Mouse (Mus musculus) forebrain, embryonic 15.5 days (tissue): ENCODE results near the gene Kazn. TPM values are rescaled to one million over a fixed set of nuclear protein-coding genes. Genes with fewer than 3 reads are reported as not detected.

Source experiments
- ATAC-seq: fragments of 200-750 bp; cut with Nextera tagmentation; replicated peaks from 2 replicates; pipeline ENCODE4 v1.8.0; 2017; ENCODE audit warnings: mild to moderate bottlenecking, moderate TSS enrichment, moderate library complexity
- H3K27ac ChIP-seq: fragments of 300-500 bp; sonication (generic); replicated peaks from 2 replicates; pipeline ENCODE4 v1.5.1; 2015; ENCODE audit warnings: mild to moderate bottlenecking, inconsistent platforms
- H3K27me3 ChIP-seq: fragments of 300-500 bp; sonication (generic); 2 replicates; pipeline ENCODE4 v1.6.1; 2015; ENCODE audit warnings: inconsistent platforms
- H3K36me3 ChIP-seq: fragments of 300-500 bp; sonication (generic); 2 replicates; pipeline ENCODE4 v1.6.1; 2015; ENCODE audit warnings: mild to moderate bottlenecking, inconsistent platforms
- H3K4me1 ChIP-seq: fragments of 300-500 bp; sonication (generic); 2 replicates; pipeline ENCODE4 v1.6.1; 2015; ENCODE audit warnings: inconsistent platforms
- H3K4me2 ChIP-seq: fragments of 300-500 bp; sonication (generic); replicated peaks from 2 replicates; pipeline ENCODE4 v1.6.1; 2015; ENCODE audit warnings: mild to moderate bottlenecking, inconsistent platforms
- H3K4me3 ChIP-seq: fragments of 300-500 bp; sonication (generic); 2 replicates; pipeline ENCODE4 v1.5.1; 2015; ENCODE audit warnings: mild to moderate bottlenecking, inconsistent platforms
- H3K9ac ChIP-seq: fragments of 300-500 bp; sonication (generic); replicated peaks from 2 replicates; pipeline ENCODE4 v1.6.1; 2015; ENCODE audit warnings: mild to moderate bottlenecking, inconsistent platforms
- H3K9me3 ChIP-seq: fragments of 300-500 bp; sonication (generic); 2 replicates; pipeline ENCODE4 v1.6.1; 2016; ENCODE audit warnings: inconsistent platforms
- WGBS: fragments of 180-500 bp; shearing (Covaris S2); methylation state at CpG from one replicate; pipeline ENCODE4 v1.1.7; 2015; ENCODE audit warnings: mixed read lengths; 5-methylcytosine and 5-hydroxymethylcytosine counted together
- polyA plus RNA-seq: library from polyadenylated mRNA; unstranded; fragments of >200 nt; fragmentation: Nextera tagmentation; extraction: Ambion mirVana; gene quantifications from 2 replicates; pipeline ENCODE4 v1.2.1, GENCODE M21; 2015

Gene Kazn
- polyA plus RNA-seq, 1 experiment from 2014 or later: 25.6 TPM

GRCm38 (mm10) chr4:142238486-142239239, 538 bp downstream of the Kazn start:
- H3K4me1 ChIP-seq: peaks cover 28% of the 10 kb centered on the region
- H3K9ac ChIP-seq: peak overlapping the region; percentile 61
- no peaks in the 10 kb centered on the region for H3K36me3 ChIP-seq
- H3K9me3 ChIP-seq: no peaks in the 10 kb centered on the region
- peak overlapping the region; percentile 100 for H3K4me2 ChIP-seq
- ATAC-seq: peak; percentile 63
- no peaks in the 10 kb centered on the region for H3K27me3 ChIP-seq
- peak overlapping the region; percentile 66 for H3K4me3 ChIP-seq
- 0 out of 2 replicates have a peak overlapping the region, but pooled peaks have one; percentile 25 for H3K27ac ChIP-seq
- under 1% methylated on average over 67 of the region's 69 CpGs for WGBS

GRCm38 (mm10) chr4:142238041-142238440, 1.2 kb downstream of the Kazn start:
- no peaks in the 10 kb centered on the region for H3K36me3 ChIP-seq
- WGBS: 34% methylated on average over 14 of the region's 14 CpGs
- peak overlapping the region; percentile 100 for H3K4me2 ChIP-seq
- no peak overlapping the region for H3K27ac ChIP-seq
- no peaks in the 10 kb centered on the region for H3K27me3 ChIP-seq
- peak overlapping the region; percentile 66 for H3K4me3 ChIP-seq
- 0 out of 2 replicates have a peak overlapping the region, but pooled peaks have one; percentile 61 for H3K9ac ChIP-seq
- ATAC-seq: no peak
- H3K9me3 ChIP-seq: no peaks in the 10 kb centered on the region
- H3K4me1 ChIP-seq: peaks cover 28% of the 10 kb centered on the region

GRCm38 (mm10) chr4:142236681-142237080, 2.5 kb downstream of the Kazn start:
- Histone ChIP-seq H3K4me2 (no peak overlapping the region), H3K27ac (no peak overlapping the region), H3K9ac (no peak overlapping the region), H3K4me1 (peaks cover 28% of the 10 kb centered on the region), H3K27me3 (no peaks in the 10 kb centered on the region), H3K36me3 (no peaks in the 10 kb centered on the region), H3K4me3 (no peak overlapping the region), H3K9me3 (no peaks in the 10 kb centered on the region)
- 91% methylated on average over 4 of the region's 4 CpGs for WGBS
- ATAC-seq: no peak

GRCm38 (mm10) chr4:142235426-142235825, 3.8 kb downstream of the Kazn start:
- 83% methylated on average over 11 of the region's 11 CpGs for WGBS
- no peaks in the 10 kb centered on the region for H3K27me3 ChIP-seq

GRCm38 (mm10) chr4:142234828-142235227, 4.4 kb downstream of the Kazn start:
- H3K4me3 ChIP-seq: no peak overlapping the region
- 62% methylated on average over 9 of the region's 9 CpGs for WGBS
- no peak overlapping the region for H3K4me2 ChIP-seq

More at GRCm38 (mm10) chr4:142235426-142235825, 3.8 kb downstream of the Kazn start:
- Histone ChIP-seq H3K27ac (no peak overlapping the region), H3K9ac (no peak overlapping the region), H3K4me3 (no peak overlapping the region), H3K9me3 (no peaks in the 10 kb centered on the region), H3K36me3 (no peaks in the 10 kb centered on the region), H3K4me2 (no peak overlapping the region), H3K4me1 (peaks cover 28% of the 10 kb centered on the region)
- no peak for ATAC-seq

GRCm38 (mm10) chr4:142228821-142229575, 10.2 kb downstream of the Kazn start:
- WGBS: 33% methylated on average over 13 of the region's 13 CpGs
- Histone ChIP-seq H3K9me3 (no peaks in the 10 kb centered on the region), H3K4me3 (no peak overlapping the region), H3K9ac (no peak overlapping the region), H3K4me1 (peaks cover 7% of the 10 kb centered on the region), H3K4me2 (no peak overlapping the region), H3K27ac (no peak overlapping the region), H3K27me3 (no peaks in the 10 kb centered on the region), H3K36me3 (no peaks in the 10 kb centered on the region)
- no peak for ATAC-seq

More at GRCm38 (mm10) chr4:142234828-142235227, 4.4 kb downstream of the Kazn start:
- Histone ChIP-seq H3K4me1 (peaks cover 22% of the 10 kb centered on the region), H3K9me3 (no peaks in the 10 kb centered on the region), H3K36me3 (no peaks in the 10 kb centered on the region), H3K9ac (no peak overlapping the region), H3K27me3 (no peaks in the 10 kb centered on the region), H3K27ac (no peak overlapping the region)
- ATAC-seq: no peak

- no peaks in the 10 kb centered on the region for H3K36me3 ChIP-seq
- no peak overlapping the region for H3K4me2 ChIP-seq
- H3K27me3 ChIP-seq: no peaks in the 10 kb centered on the region
- 85% methylated on average over 9 of the region's 9 CpGs for WGBS
- H3K9ac ChIP-seq: no peak overlapping the region
- H3K4me3 ChIP-seq: no peak overlapping the region
- no peak for ATAC-seq
- H3K27ac ChIP-seq: no peak overlapping the region
- peaks cover 7% of the 10 kb centered on the region; the same call in 1 of the 2 replicates for H3K4me1 ChIP-seq
- H3K9me3 ChIP-seq: no peaks in the 10 kb centered on the region
Observed at GRCm38 (mm10) chr4:142223898-142224645, 15.1 kb downstream of the Kazn start.

- peak; percentile 35; the same call in 1 of the 2 replicates for ATAC-seq
- Histone ChIP-seq H3K27ac (no peak overlapping the region), H3K9ac (no peak overlapping the region), H3K4me1 (0 out of 2 replicates have a peak, but pooled peaks cover 7% of the 10 kb centered on the region), H3K36me3 (no peaks in the 10 kb centered on the region), H3K9me3 (no peaks in the 10 kb centered on the region), H3K4me3 (no peak overlapping the region), H3K4me2 (no peak overlapping the region), H3K27me3 (no peaks in the 10 kb centered on the region)
- 45% methylated on average over 1 of the region's 1 CpGs for WGBS
Observed at GRCm38 (mm10) chr4:142222385-142222784, 16.8 kb downstream of the Kazn start.

- peaks cover 12% of the 10 kb centered on the region; the same call in 1 of the 2 replicates for H3K4me1 ChIP-seq
- H3K9me3 ChIP-seq: no peaks in the 10 kb centered on the region
- H3K9ac ChIP-seq: no peak overlapping the region
- no peaks in the 10 kb centered on the region for H3K27me3 ChIP-seq
- no peak for ATAC-seq
- H3K4me2 ChIP-seq: no peak overlapping the region
- no peak overlapping the region for H3K27ac ChIP-seq
- no peaks in the 10 kb centered on the region for H3K36me3 ChIP-seq
- no peak overlapping the region for H3K4me3 ChIP-seq
- WGBS: 41% methylated on average over 5 of the region's 5 CpGs
Observed at GRCm38 (mm10) chr4:142221757-142222072, 17.5 kb downstream of the Kazn start.

GRCm38 (mm10) chr4:142221025-142221756, 18.0 kb downstream of the Kazn start:
- no peaks in the 10 kb centered on the region for H3K27me3 ChIP-seq
- H3K4me1 ChIP-seq: peaks cover 12% of the 10 kb centered on the region; the same call in 1 of the 2 replicates
- H3K36me3 ChIP-seq: no peaks in the 10 kb centered on the region
- H3K9ac ChIP-seq: no peak overlapping the region
- H3K27ac ChIP-seq: no peak overlapping the region
- ATAC-seq: no peak
- 62% methylated on average over 18 of the region's 18 CpGs for WGBS
- H3K4me2 ChIP-seq: no peak overlapping the region
- no peaks in the 10 kb centered on the region for H3K9me3 ChIP-seq
- H3K4me3 ChIP-seq: no peak overlapping the region

GRCm38 (mm10) chr4:142218997-142219396, 20.2 kb downstream of the Kazn start:
- Histone ChIP-seq H3K4me3 (no peak overlapping the region), H3K9ac (no peak overlapping the region), H3K36me3 (no peaks in the 10 kb centered on the region), H3K27ac (no peak overlapping the region), H3K4me1 (peaks cover 12% of the 10 kb centered on the region; the same call in 1 of the 2 replicates), H3K9me3 (no peaks in the 10 kb centered on the region), H3K27me3 (no peaks in the 10 kb centered on the region), H3K4me2 (no peak overlapping the region)
- ATAC-seq: no peak
- 64% methylated on average over 8 of the region's 8 CpGs for WGBS
